Mouse (Mus musculus): ENCODE measurements around the gene Hoxc11.

- no peak for TF ChIP-seq CTCF (conservative IDR thresholded peaks at IDR 0.05; ENCODE audit: low read length)
- no peak for TF ChIP-seq NANOG (IDR thresholded peaks at IDR 0.05; ENCODE audit: borderline replicate concordance, low read length)
- no peak for TF ChIP-seq POU5F1 (IDR thresholded peaks at IDR 0.05; ENCODE audit: borderline replicate concordance, low read length)
Observed at GRCm38 (mm10) chr15:102950877-102951276, 3.4 kb upstream of the Hoxc11 start.

All from E14TG2a.4 (cell line).